Mouse (Mus musculus) hindbrain, embryonic 15.5 days (tissue): ENCODE measurements around the gene Rhoj. TPM values are rescaled to one million over a fixed set of nuclear protein-coding genes. Genes with fewer than 3 reads are reported as not detected.

Experiments
- ATAC-seq: fragments of 200-750 bp; cut with Nextera tagmentation; 2 replicates; pipeline ENCODE4 v1.8.0; 2017; ENCODE audit warnings: low read depth, moderate number of reproducible peaks, moderate TSS enrichment; ENCODE audit not compliant: low FRiP score
- H3K27ac ChIP-seq: fragments of 300-500 bp; sonication (generic); replicated peaks from 2 replicates; pipeline ENCODE4 v1.5.1; 2015; ENCODE audit warnings: mild to moderate bottlenecking, inconsistent platforms
- H3K27me3 ChIP-seq: fragments of 300-500 bp; sonication (generic); 2 replicates; pipeline ENCODE4 v1.6.1; 2015; ENCODE audit warnings: control low read depth, inconsistent platforms
- H3K36me3 ChIP-seq: fragments of 300-500 bp; sonication (generic); 2 replicates; pipeline ENCODE4 v1.6.1; 2015; ENCODE audit warnings: control low read depth, inconsistent platforms
- H3K4me1 ChIP-seq: fragments of 300-500 bp; sonication (generic); replicated peaks from 2 replicates; pipeline ENCODE4 v1.6.1; 2015; ENCODE audit warnings: control low read depth, inconsistent platforms
- H3K4me2 ChIP-seq: fragments of 300-500 bp; sonication (generic); 2 replicates; pipeline ENCODE4 v1.6.1; 2015; ENCODE audit warnings: moderate library complexity, mild to moderate bottlenecking, inconsistent platforms
- H3K4me3 ChIP-seq: fragments of 300-500 bp; sonication (generic); 2 replicates; pipeline ENCODE4 v1.5.1; 2015; ENCODE audit warnings: mild to moderate bottlenecking, inconsistent platforms
- H3K9ac ChIP-seq: fragments of 300-500 bp; sonication (generic); 2 replicates; pipeline ENCODE4 v1.6.1; 2015; ENCODE audit warnings: inconsistent platforms
- H3K9me3 ChIP-seq: fragments of 300-500 bp; sonication (generic); 2 replicates; pipeline ENCODE4 v1.6.1; 2016; ENCODE audit warnings: control low read depth, inconsistent platforms
- WGBS: fragments of 180-500 bp; shearing (Covaris S2); methylation state at CpG from one replicate; pipeline ENCODE4 v1.1.7; 2015; 5-methylcytosine and 5-hydroxymethylcytosine counted together
- polyA plus RNA-seq: library from polyadenylated mRNA; unstranded; fragments of >200 nt; fragmentation: Nextera tagmentation; extraction: Ambion mirVana; gene quantifications from 2 replicates; pipeline ENCODE4 v1.2.1, GENCODE M21; 2015

Rhoj gene
- polyA plus RNA-seq, 1 experiment from 2014 or later = 22.8 TPM

DNA sequence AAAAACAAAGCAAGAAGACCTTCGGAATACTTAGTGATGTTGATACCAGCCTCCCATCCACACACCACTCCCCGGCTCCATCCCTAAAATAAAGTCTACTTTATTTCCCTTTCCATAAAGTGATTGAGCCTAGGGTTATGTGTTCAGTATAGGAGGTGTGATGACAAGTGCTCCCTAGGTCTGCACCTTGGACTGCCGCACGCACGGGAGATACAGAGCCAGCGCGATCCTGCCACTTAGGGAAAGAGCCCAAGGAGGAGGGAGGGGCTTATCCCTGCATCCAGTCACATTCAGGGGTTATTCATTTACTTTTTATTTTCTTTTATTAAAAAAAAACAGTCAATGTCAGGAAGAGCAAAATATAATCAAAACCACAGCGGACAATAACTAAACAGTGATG is 142.5 kb downstream of the Rhoj start:
- WGBS = 91% methylated on average over 8 of the region's 8 CpGs
- Histone ChIP-seq H3K36me3 (peaks cover 33% of the 10 kb centered on the region), H3K4me3 (no peak overlapping the region), H3K9ac (no peak overlapping the region), H3K4me2 (no peak overlapping the region), H3K9me3 (no peaks in the 10 kb centered on the region), H3K4me1 (no peaks in the 10 kb centered on the region), H3K27me3 (no peaks in the 10 kb centered on the region), H3K27ac (no peak overlapping the region)
- no peak for ATAC-seq

Other genes with a start within 250 kb of the Rhoj start
- gene Kcnh5, start 131.0 kb upstream of the Rhoj start, polyA plus RNA-seq = 3.6 and 3.9 TPM in 2 replicates
- gene Gphb5, start 108.5 kb downstream of the Rhoj start, polyA plus RNA-seq = not detected in 2 replicates